Mouse (Mus musculus) heart, embryonic 16.5 days (tissue): ENCODE data around the gene Vgll1. TPM values are rescaled to one million over a fixed set of nuclear protein-coding genes. Genes with fewer than 3 reads are reported as not detected.
A peak's percentile ranks its signal among the peaks of the same experiment; 100 is the strongest.

Experiments used
- ATAC-seq: fragments of 200-750 bp; cut with Nextera tagmentation; replicated peaks from 2 replicates; pipeline ENCODE4 v1.8.0; 2017; ENCODE audit warnings: moderate number of reproducible peaks; ENCODE audit not compliant: insufficient read depth, low FRiP score; ENCODE audit errors: extremely low read depth
- H3K27ac ChIP-seq: fragments of 300-500 bp; sonication (generic); 2 replicates; pipeline ENCODE4 v1.5.1; 2014; ENCODE audit warnings: mild to moderate bottlenecking, low read length, control low read depth, moderate library complexity
- H3K27me3 ChIP-seq: fragments of 300-500 bp; sonication (generic); 2 replicates; pipeline ENCODE4 v1.6.1; 2014; ENCODE audit warnings: low read length, mixed read lengths; ENCODE audit not compliant: control insufficient read depth, insufficient read depth
- H3K36me3 ChIP-seq: fragments of 300-500 bp; sonication (generic); 2 replicates; pipeline ENCODE4 v1.6.1; 2014; ENCODE audit not compliant: control insufficient read depth, insufficient read depth
- H3K4me1 ChIP-seq: fragments of 300-500 bp; sonication (generic); 2 replicates; pipeline ENCODE4 v1.6.1; 2014; ENCODE audit warnings: low read length, mixed read lengths; ENCODE audit not compliant: control insufficient read depth, insufficient read depth
- H3K4me2 ChIP-seq: fragments of 300-500 bp; sonication (generic); 2 replicates; pipeline ENCODE4 v1.6.1; 2014; ENCODE audit warnings: low read depth, mild to moderate bottlenecking, control low read depth, low read length
- H3K4me3 ChIP-seq: fragments of 300-500 bp; sonication (generic); 2 replicates; pipeline ENCODE4 v1.5.1; 2014; ENCODE audit warnings: mild to moderate bottlenecking, control low read depth, low read length
- H3K9ac ChIP-seq: fragments of 300-500 bp; sonication (generic); 2 replicates; pipeline ENCODE4 v1.6.1; 2014; ENCODE audit warnings: low read length, control low read depth
- H3K9me3 ChIP-seq: fragments of 300-500 bp; sonication (generic); replicated peaks from 2 replicates; pipeline ENCODE4 v1.6.1; 2016; ENCODE audit warnings: low read length; ENCODE audit not compliant: control insufficient read depth
- WGBS: fragments of 180-500 bp; shearing (Covaris S2); extraction: QIAGEN DNeasy Blood & Tissue Kit; methylation state at CpG from one replicate; pipeline ENCODE4 v1.1.7; 2014; 5-methylcytosine and 5-hydroxymethylcytosine counted together
- polyA plus RNA-seq: library from polyadenylated mRNA; unstranded; fragments of >200 nt; fragmentation: Nextera tagmentation; extraction: Ambion mirVana; gene quantifications from 2 replicates; pipeline ENCODE4 v1.2.1, GENCODE M21; 2015

Gene Vgll1
- 0.07 TPM in 1 of 2 replicates, not detected in the other for polyA plus RNA-seq

DNA sequence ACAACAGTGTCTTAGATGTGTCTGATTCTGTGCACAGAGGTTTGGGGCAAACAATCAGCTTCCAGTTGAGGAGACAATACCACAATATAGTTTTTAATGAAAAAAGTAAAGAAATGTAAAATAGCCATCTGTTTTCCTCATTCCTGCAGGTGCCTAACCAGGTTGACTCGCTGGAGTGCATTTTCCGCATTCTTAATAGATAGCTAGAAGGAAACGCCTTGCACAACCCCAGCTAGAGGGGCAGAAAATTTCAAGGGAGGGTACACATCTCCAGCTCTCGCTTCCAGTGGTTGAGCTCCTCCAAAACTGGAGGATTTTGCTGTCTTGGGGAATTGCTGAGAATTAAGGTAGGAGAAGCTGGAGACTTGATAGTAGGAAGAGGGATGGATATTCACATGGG lies at the start of gene Vgll1:
Vgll1 (plus strand) TSS at position 301 of the 400 bp plus-strand sequence.
- no peaks in the 10 kb centered on the region for H3K4me1 ChIP-seq
- WGBS, result 69% methylated on average over 4 of the region's 4 CpGs

DNA sequence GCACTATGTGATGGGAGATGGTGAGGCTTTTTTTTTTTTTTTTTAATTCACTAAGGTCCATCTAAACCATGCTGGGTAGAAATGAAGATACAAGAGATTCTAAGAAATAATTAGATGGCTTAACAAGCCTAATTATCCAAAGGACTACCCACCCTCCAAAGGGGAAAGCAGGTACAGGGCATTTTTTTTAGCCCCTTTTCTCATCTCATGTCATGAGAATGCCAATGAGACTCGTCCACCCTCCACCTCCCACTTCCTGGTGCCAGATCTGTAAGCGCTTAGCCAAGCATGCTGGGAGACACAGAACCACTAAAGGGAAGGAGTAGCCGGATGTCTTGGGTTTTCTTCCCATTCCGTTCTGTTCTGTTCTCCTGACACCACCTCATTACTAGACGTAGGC lies 45.1 kb upstream of the Vgll1 start, which contains the start of gene Brs3:
Brs3 (plus strand) TSS at position 301 of the 400 bp plus-strand sequence.
- no peaks in the 10 kb centered on the region for H3K4me1 ChIP-seq
- H3K4me3 ChIP-seq, result no peak within 1 kb of the TSS
- no peaks in the 10 kb centered on the region for H3K36me3 ChIP-seq
- no peak within 1 kb of the TSS for H3K9ac ChIP-seq
- H3K27me3 ChIP-seq, result no peaks in the 10 kb centered on the region
- ATAC-seq, result no peak
- no peak within 1 kb of the TSS for H3K4me2 ChIP-seq
- H3K9me3 ChIP-seq, result no peaks in the 10 kb centered on the region
- H3K27ac ChIP-seq, result no peak within 1 kb of the TSS
- WGBS, result 78% methylated on average over 5 of the region's 5 CpGs

More for the DNA sequence above, at the start of gene Vgll1:
- ATAC-seq, result no peak
- H3K9ac ChIP-seq, result no peak within 1 kb of the TSS
- no peak within 1 kb of the TSS for H3K27ac ChIP-seq
- H3K4me3 ChIP-seq, result no peak within 1 kb of the TSS
- no peaks in the 10 kb centered on the region for H3K9me3 ChIP-seq
- no peak within 1 kb of the TSS for H3K4me2 ChIP-seq
- no peaks in the 10 kb centered on the region for H3K27me3 ChIP-seq
- no peaks in the 10 kb centered on the region for H3K36me3 ChIP-seq

DNA sequence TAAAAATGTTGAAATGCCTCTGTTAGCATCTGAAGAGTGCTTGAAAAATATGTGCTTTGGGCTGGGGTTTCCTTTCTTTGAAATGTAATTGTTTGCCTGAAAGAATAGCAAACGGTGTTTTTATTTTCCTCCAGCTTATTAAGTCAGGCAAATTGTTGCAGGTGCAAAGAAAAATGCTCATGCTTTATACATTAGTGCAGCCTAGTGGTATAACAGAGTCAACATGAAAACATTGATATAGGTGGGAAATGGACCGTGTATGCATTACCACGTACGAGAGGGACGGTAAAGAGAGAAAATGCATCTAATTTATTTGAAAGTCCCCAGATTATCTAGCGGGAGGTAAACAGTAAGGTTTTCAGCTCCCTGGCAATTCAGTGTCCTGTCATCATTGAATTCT lies 44.0 kb upstream of the Vgll1 start:
- no peaks in the 10 kb centered on the region for H3K27me3 ChIP-seq
- H3K4me2 ChIP-seq, result no peak overlapping the region
- no peak overlapping the region for H3K4me3 ChIP-seq
- H3K36me3 ChIP-seq, result no peaks in the 10 kb centered on the region
- no peaks in the 10 kb centered on the region for H3K9me3 ChIP-seq
- no peak overlapping the region for H3K27ac ChIP-seq
- 76% methylated on average over 6 of the region's 6 CpGs for WGBS
- no peaks in the 10 kb centered on the region for H3K4me1 ChIP-seq
- H3K9ac ChIP-seq, result no peak overlapping the region
- ATAC-seq, result no peak

DNA sequence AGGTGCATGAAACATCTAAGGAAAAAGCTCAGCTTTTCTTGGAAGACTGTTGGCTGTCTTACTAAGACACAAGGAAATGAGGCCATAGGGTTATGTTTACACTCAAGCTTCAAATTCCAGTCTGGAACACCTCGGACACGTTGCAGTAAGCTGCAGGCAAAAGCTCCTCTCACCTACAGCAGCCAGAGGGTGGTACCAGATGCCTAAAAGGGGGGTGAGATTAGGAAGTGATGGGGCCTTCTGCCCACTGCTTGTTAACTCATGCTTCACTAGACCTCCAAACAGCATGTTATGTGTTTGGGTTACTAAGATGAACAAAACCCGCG lies 35.1 kb upstream of the Vgll1 start:
- peak overlapping the region; percentile 82 for H3K9ac ChIP-seq
- peak overlapping the region; percentile 69 for H3K4me3 ChIP-seq
- no peaks in the 10 kb centered on the region for H3K27me3 ChIP-seq
- H3K4me2 ChIP-seq, result peak overlapping the region; percentile 61
- peak overlapping the region; percentile 95 for H3K27ac ChIP-seq
- ATAC-seq, result peak; percentile 39
- H3K9me3 ChIP-seq, result no peaks in the 10 kb centered on the region
- WGBS, result 7% methylated on average over 4 of the region's 4 CpGs
- H3K36me3 ChIP-seq, result peaks cover 5% of the 10 kb centered on the region; the same call in 1 of the 2 replicates
- H3K4me1 ChIP-seq, result no peaks in the 10 kb centered on the region

DNA sequence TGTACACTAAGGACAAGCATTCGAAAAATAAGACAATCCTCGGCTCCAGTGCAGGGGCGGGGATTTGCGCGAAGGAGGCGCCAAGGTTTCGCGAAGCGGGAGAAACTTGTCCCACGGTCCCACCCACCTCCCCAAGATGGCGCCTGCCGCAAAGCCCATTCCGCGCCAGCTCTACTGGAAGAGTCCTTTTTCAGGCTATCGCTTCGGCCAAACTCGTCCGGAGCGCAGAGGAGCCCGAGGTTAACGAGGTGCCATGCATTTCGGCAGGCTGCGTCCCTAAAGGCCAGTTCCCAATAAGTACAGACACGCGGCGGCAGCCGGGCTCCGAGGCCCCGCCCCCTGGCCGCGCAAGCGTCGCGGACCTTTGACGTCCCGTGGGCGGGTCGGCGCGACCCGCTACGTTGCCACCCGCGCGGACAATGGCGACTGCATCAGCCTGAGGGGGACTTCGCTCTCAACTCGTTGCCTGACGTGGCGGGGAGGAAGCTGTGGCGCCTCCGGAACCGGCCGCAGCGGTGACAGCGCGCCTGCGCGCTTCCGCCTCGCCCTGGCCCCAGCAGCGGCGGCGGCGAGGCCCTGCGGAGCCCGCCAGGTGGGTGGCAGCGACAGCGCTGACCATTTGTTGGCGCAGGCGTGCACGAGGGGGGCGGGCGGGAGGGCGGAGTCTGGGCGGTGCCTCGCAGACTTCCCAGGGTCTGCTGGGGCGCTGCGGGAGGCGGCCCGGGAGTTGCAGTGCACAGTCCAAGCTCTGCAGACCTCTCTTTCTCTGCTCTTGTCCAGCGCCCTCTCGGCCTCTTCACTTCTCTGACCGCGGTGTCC lies 34.5 kb upstream of the Vgll1 start, which contains the start of gene Htatsf1:
Htatsf1 (plus strand) TSS at position 410 of the 819 bp plus-strand sequence.
- Histone ChIP-seq H3K27ac (peak within 1 kb of the TSS; percentile 95), H3K27me3 (no peaks in the 10 kb centered on the region), H3K36me3 (peaks cover 5% of the 10 kb centered on the region; the same call in 1 of the 2 replicates), H3K4me3 (peak within 1 kb of the TSS; percentile 69), H3K9ac (peak within 1 kb of the TSS; percentile 82), H3K4me1 (no peaks in the 10 kb centered on the region), H3K9me3 (no peaks in the 10 kb centered on the region), H3K4me2 (peak within 1 kb of the TSS; percentile 72)
- ATAC-seq, result peak; percentile 93
- 22% methylated on average over 82 of the region's 85 CpGs for WGBS

DNA sequence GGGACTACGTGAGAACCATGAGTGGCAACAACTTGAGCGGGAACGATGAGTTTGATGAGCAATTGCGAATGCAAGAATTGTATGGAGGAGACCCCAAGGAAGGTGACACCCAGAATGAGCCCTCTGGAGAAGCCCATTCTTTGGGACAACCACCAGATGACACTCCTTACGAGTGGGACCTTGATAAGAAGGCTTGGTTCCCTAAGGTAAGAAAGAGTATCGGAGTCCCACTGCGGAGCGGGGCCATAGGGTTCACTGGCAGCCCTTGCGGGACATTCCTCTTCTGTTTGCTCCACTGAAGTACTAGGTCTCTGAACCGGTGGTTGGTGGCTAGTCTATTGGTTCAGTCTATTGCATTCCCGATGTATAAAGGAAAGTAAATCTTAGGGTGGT lies 33.9 kb upstream of the Vgll1 start:
- no peak overlapping the region; the same call in 1 of the 2 replicates for H3K27ac ChIP-seq
- peak overlapping the region; percentile 69 for H3K4me3 ChIP-seq
- H3K9me3 ChIP-seq, result no peaks in the 10 kb centered on the region
- H3K4me2 ChIP-seq, result peak overlapping the region; percentile 72
- no peaks in the 10 kb centered on the region for H3K4me1 ChIP-seq
- ATAC-seq, result no peak
- peaks cover 5% of the 10 kb centered on the region; the same call in 1 of the 2 replicates for H3K36me3 ChIP-seq
- H3K27me3 ChIP-seq, result no peaks in the 10 kb centered on the region
- 24% methylated on average over 11 of the region's 11 CpGs for WGBS
- peak overlapping the region; percentile 82 for H3K9ac ChIP-seq

DNA sequence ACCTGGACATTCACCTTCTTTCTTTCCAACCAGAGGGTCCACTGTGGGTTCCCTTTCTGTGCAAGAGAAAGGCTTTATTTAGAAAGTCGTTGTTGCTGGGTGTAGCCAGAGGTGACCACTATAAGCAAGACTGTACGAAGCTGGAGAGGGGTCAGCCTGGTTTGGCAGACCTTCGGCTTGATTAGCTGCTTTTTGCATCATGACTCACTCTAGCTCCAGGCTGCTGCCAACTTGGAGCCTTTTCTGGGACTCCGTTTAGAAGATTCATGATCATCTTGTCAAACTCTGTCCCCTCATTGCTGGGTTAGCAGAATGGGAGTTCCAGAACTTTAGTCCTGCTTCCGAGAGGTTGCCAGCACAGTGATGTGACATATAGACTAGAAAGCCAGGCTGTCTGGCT lies 6.4 kb upstream of the Vgll1 start:
- H3K9ac ChIP-seq, result no peak overlapping the region
- H3K36me3 ChIP-seq, result no peaks in the 10 kb centered on the region
- no peaks in the 10 kb centered on the region for H3K27me3 ChIP-seq
- no peak overlapping the region for H3K4me2 ChIP-seq
- no peak for ATAC-seq
- no peaks in the 10 kb centered on the region for H3K9me3 ChIP-seq
- H3K27ac ChIP-seq, result no peak overlapping the region
- no peak overlapping the region for H3K4me3 ChIP-seq
- H3K4me1 ChIP-seq, result no peaks in the 10 kb centered on the region
- WGBS, result 46% methylated on average over 5 of the region's 5 CpGs

DNA sequence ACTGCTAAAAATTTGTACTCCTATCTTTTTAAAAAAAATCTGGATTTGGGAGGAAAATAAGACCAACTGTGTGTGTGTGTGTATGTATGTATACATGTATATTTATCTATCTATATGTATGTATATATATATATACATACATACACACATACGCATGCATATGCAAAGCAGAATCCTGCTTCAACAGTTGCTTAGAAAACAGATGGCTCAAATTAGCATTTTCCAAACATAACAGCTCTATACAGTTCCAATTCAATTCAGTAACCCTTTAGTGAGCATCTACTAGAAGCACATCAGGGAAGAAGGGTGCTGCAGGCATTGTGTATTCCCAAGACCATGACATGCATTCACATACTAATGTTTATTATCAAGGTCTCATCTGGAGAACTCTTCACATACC lies 15.5 kb downstream of the Vgll1 start:
- no peaks in the 10 kb centered on the region for H3K4me1 ChIP-seq
- no peaks in the 10 kb centered on the region for H3K9me3 ChIP-seq
- ATAC-seq, result no peak
- no peaks in the 10 kb centered on the region for H3K27me3 ChIP-seq
- no peaks in the 10 kb centered on the region for H3K36me3 ChIP-seq
- no peak overlapping the region for H3K27ac ChIP-seq
- H3K9ac ChIP-seq, result no peak overlapping the region
- H3K4me3 ChIP-seq, result no peak overlapping the region
- WGBS, result 85% methylated on average over 1 of the region's 1 CpGs
- H3K4me2 ChIP-seq, result no peak overlapping the region

DNA sequence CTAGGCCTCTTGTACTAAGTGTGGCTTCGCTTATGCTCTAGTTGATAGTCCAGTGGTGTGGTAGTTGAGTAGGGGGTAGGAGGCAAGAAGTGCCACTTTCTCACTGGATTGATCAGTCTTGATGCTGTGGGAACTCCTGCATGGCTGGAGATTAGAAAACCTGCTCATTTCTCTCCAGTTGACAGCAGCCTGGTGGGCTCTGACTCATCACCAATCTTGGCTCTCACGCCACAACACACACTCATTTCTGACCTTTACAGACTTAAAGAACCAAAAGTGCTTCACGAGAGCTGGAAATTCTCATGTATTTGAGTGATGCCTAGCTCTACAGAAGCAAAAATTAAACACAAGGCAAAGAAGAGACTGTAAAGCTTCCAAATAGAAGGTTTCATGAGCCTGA lies 19.1 kb downstream of the Vgll1 start:
- ATAC-seq, result no peak

More for the DNA sequence above, 19.1 kb downstream of the Vgll1 start:
- no peak overlapping the region for H3K9ac ChIP-seq
- 85% methylated on average over 3 of the region's 3 CpGs for WGBS
- H3K27ac ChIP-seq, result no peak overlapping the region
- H3K27me3 ChIP-seq, result no peaks in the 10 kb centered on the region
- H3K36me3 ChIP-seq, result no peaks in the 10 kb centered on the region
- H3K9me3 ChIP-seq, result no peaks in the 10 kb centered on the region
- H3K4me3 ChIP-seq, result no peak overlapping the region
- no peak overlapping the region for H3K4me2 ChIP-seq
- no peaks in the 10 kb centered on the region for H3K4me1 ChIP-seq
